Mouse (Mus musculus) cerebellum, adult 2 months (tissue): ENCODE measurements around the gene Znrf4.

Experiments
- CTCF ChIP-seq: fragments of 200-500 bp; IDR thresholded peaks from 2 replicates; pipeline ENCODE4 v1.5.1; 2011; ENCODE audit warnings: low read depth, mild to moderate bottlenecking, control low read depth, low read length, moderate library complexity, borderline replicate concordance; ENCODE audit not compliant: insufficient read depth
- POLR2A ChIP-seq: fragments of 200-500 bp; IDR thresholded peaks from 2 replicates; pipeline ENCODE4 v1.6.1; 2011; ENCODE audit warnings: low read length, control low read depth, borderline replicate concordance; ENCODE audit not compliant: insufficient read depth

DNA sequence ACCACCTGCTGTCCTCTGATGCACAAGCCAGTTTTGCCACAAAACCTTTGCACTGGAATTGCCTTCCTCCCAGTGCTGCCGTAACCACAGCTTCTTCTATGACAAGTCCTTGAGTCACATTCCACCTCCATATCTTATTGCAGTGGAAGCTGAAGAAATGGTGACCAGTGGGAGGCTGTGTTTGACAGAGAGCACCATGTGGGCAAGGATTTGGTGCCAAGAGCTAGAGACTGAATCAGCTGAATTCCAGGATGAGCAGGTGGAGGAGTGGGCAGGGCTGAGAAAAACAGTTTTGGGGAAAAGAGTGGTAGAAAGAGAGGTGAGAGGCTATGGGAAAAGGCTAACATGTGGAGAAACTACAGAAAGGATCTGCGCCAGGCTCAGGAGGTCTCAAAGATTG is 18.4 kb downstream of the Znrf4 start:
- TF ChIP-seq POLR2A (no peak), CTCF (no peak)
